ENCODE assay signal across 32 mouse cellular contexts in genomic region chr10:52434836-52435235, GRCm38 (mm10). TPM values are rescaled to one million over a fixed set of nuclear protein-coding genes. Genes with fewer than 3 reads are reported as not detected.
"Had no signal": no experiment of that assay in that cellular context is flagged by ENCODE, and none has a peak within 500 bp of the region (broad histone marks: within the 10 kb centered on the region; RNA-seq: fewer than 3 reads in every experiment).

No protein-coding gene starts in this region.

- H3K4me2 ChIP-seq: heart, embryonic 11.5 days; heart, embryonic 13.5 days; heart, embryonic 15.5 days; hindbrain, embryonic 12.5 days; hindbrain, embryonic 14.5 days; intestine, embryonic 15.5 days; limb, embryonic 12.5 days had no signal

- H3K4me3 ChIP-seq: gastrocnemius, adult 2 months; heart, adult 2 months; heart, embryonic 13.5 days; heart, embryonic 15.5 days; hindbrain, embryonic 10.5 days; hindbrain, embryonic 12.5 days; intestine, embryonic 15.5 days; layer of hippocampus, adult 2 months; left cerebral cortex, adult 2 months; limb, embryonic 10.5 days; limb, embryonic 12.5 days had no signal

- H3K9ac ChIP-seq: heart, embryonic 13.5 days; heart, embryonic 15.5 days; hindbrain, embryonic 12.5 days; hindbrain, embryonic 14.5 days; intestine, embryonic 15.5 days; limb, embryonic 12.5 days had no signal

- H3K9me3 ChIP-seq: heart, embryonic 13.5 days; heart, embryonic 15.5 days; hindbrain, embryonic 10.5 days; hindbrain, embryonic 12.5 days; intestine, embryonic 15.5 days; limb, embryonic 10.5 days; limb, embryonic 12.5 days had no signal

- H3K4me1 ChIP-seq: heart, embryonic 13.5 days; heart, embryonic 15.5 days; hindbrain, embryonic 10.5 days; hindbrain, embryonic 12.5 days; intestine, embryonic 15.5 days; limb, embryonic 10.5 days; limb, embryonic 12.5 days had no signal

- DNase-seq: gastrocnemius, adult 2 months; gastrocnemius, postnatal 10 days; gastrocnemius, postnatal 25 days; heart, adult 2 months; heart, postnatal 4 days; kidney, adult 18-20 months; kidney, adult 8-10 months; kidney, postnatal 10 days; kidney, postnatal 25 days; kidney, postnatal 4 days had no signal

- H3K27me3 ChIP-seq: heart, embryonic 13.5 days; heart, embryonic 15.5 days; hindbrain, embryonic 12.5 days; intestine, embryonic 15.5 days; limb, embryonic 12.5 days had no signal

- H3K27ac ChIP-seq: gastrocnemius, adult 2 months; heart, adult 2 months; heart, embryonic 13.5 days; heart, embryonic 15.5 days; hindbrain, embryonic 10.5 days; hindbrain, embryonic 12.5 days; hindbrain, embryonic 14.5 days; intestine, embryonic 15.5 days; layer of hippocampus, adult 2 months; left cerebral cortex, adult 2 months; limb, embryonic 10.5 days; limb, embryonic 12.5 days had no signal

- ATAC-seq: hindbrain, embryonic 16.5 days; inflammation-experienced regulatory T-cells, adult 6 months; intestine, embryonic 15.5 days; intestine, postnatal 0 days had no signal

RNA-seq across cellular contexts. Expression of gene Nepn, which starts 46.1 kb away (rescaled TPM):
- total RNA-seq: gastrocnemius, adult 2 months; gastrocnemius, postnatal 10 days; granulocyte monocyte progenitor cell, adult 5-6 weeks; layer of hippocampus, adult 2 months; layer of hippocampus, postnatal 10 days; layer of hippocampus, postnatal 25 days; left cerebral cortex, adult 2 months; left cerebral cortex, postnatal 14 days; left cerebral cortex, postnatal 36 days; liver, adult 2 months had no signal
- polyA plus RNA-seq: heart, embryonic 13.5 days; heart, embryonic 15.5 days; heart, postnatal 0 days; hindbrain, embryonic 10.5 days; hindbrain, embryonic 12.5 days; hindbrain, embryonic 14.5 days; hindbrain, embryonic 16.5 days; inflammation-experienced regulatory T-cells, adult 6 months; kidney, embryonic 14.5 days; limb, embryonic 10.5 days; liver, adult 2 months had no signal
